Mouse (Mus musculus): ENCODE results near the gene Col4a3.

DNA sequence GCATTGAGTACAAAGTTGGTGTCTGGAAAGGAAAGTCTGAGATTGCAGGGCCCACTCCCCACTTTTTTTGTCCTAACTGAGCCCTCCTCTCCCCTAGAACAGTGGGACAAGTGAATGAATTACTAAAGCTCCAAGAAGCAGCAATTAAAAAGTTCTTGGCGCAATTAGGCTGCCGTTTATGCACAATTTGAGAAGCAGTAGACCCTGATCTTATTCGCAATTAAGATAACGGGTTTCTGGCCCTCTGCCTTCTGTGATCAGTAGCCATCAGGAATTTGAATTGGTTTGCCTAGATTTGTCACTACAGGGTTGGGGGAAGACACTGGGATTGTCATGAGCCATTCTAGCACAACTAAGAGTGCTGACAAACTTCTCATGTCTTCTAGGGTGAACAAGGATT lies 64.1 kb downstream of the Col4a3 start:
- TF ChIP-seq CTCF (conservative IDR thresholded peaks at IDR 0.05; ENCODE audit: low read length): no peak
- no peak for TF ChIP-seq NANOG (IDR thresholded peaks at IDR 0.05; ENCODE audit: borderline replicate concordance, low read length)

Data from E14TG2a.4 (cell line).